8 mouse cellular contexts compared by ENCODE assay signal in the genomic region with DNA sequence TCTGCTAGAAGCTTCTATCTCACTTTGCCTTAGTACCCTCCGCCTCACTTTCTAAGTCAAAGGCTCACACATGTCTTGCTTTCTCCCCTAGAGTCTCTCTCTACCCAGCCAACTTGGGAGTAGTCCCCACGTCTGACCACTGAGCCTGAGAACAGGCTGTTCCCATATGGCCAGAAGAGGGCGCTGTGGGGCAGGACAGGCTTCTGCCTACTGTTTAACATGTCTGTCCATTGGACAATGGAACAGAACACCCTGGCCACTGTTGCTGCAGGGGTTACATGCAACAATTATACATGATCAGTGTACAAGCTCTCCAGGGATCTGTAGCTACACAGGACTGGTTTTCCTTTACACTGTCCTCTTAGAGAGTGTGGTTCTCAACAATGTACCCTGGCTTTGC. TPM values are rescaled to one million over a fixed set of nuclear protein-coding genes. Genes with fewer than 3 reads are reported as not detected.
A peak's percentile ranks its signal among the peaks of the same experiment; 100 is the strongest.
DNase-seq lines count a peak whose midpoint lies in the region; ATAC-seq and TF ChIP-seq lines count a peak whose summit lies in the region.

No protein-coding gene starts in this region.

- H3K27ac ChIP-seq in CH12.LX (ENCODE audit: insufficient read depth, low read depth), result peak overlapping the region; percentile 69
- H3K27ac ChIP-seq in bone marrow, adult 2 months (ENCODE audit: control insufficient read depth, insufficient read depth, low read depth, low read length, poor library complexity), result no peak overlapping the region
- no peak overlapping the region for H3K27ac ChIP-seq in embryonic fibroblast, embryonic 13.5 days (ENCODE audit: insufficient read depth, low read length)
- H3K27ac ChIP-seq in heart, embryonic 15.5 days, result no peak overlapping the region
- no peak overlapping the region for H3K27ac ChIP-seq in liver, embryonic 14.5 days
- no peak overlapping the region for H3K27ac ChIP-seq in thymus, adult 2 months (ENCODE audit: control insufficient read depth, insufficient read depth, low read length)

- no peak for TF ChIP-seq POLR2A in CH12.LX (IDR thresholded peaks at IDR 0.05; ENCODE audit: low read depth, low read length)
- TF ChIP-seq POLR2A in bone marrow, adult 2 months (IDR thresholded peaks at IDR 0.05; ENCODE audit: borderline replicate concordance, control insufficient read depth, low read depth, low read length), result no peak
- no peak for TF ChIP-seq POLR2A in embryonic fibroblast, embryonic 13.5 days (IDR thresholded peaks at IDR 0.05; ENCODE audit: low read depth, low read length)
- no peak for TF ChIP-seq POLR2A in thymus, adult 2 months (IDR thresholded peaks at IDR 0.05; ENCODE audit: control insufficient read depth, extremely low read depth, insufficient read depth, low read length, poor library complexity)

- H3K79me2 ChIP-seq in CH12.LX (replicated peaks; ENCODE audit: control insufficient read depth, extremely low read depth, insufficient read depth, poor library complexity, severe bottlenecking), result no peaks in the 10 kb centered on the region

- dilution Hi-C loops in CH12.LX (cut with MboI; ENCODE audit: extremely low pct_ligation_motif_present, extremely low pct_unique_long_range_greater_than_20kb, low sequenced_read_pairs), result no loop called here

- no peaks in the 10 kb centered on the region for H3K36me3 ChIP-seq in CH12.LX (replicated peaks in 1 of 2; ENCODE audit: control insufficient read depth in 1 of 2, insufficient read depth in 1 of 2, low read length in 1 of 2)
- no peaks in the 10 kb centered on the region for H3K36me3 ChIP-seq in heart, embryonic 15.5 days
- H3K36me3 ChIP-seq in liver, embryonic 14.5 days (replicated peaks; ENCODE audit: control insufficient read depth, insufficient read depth, low read depth), result no peaks in the 10 kb centered on the region
- no peaks in the 10 kb centered on the region for H3K36me3 ChIP-seq in thymus, adult 2 months (ENCODE audit: control insufficient read depth, insufficient read depth, low read length)

- peak; percentile 85 for TF ChIP-seq RAD21 in CH12.LX (IDR thresholded peaks at IDR 0.05; ENCODE audit: low read depth, low read length)

- in situ Hi-C loops in CH12.LX (cut with MboI; ENCODE audit: low pct_ligation_motif_present, low pct_unique_long_range_greater_than_20kb, low sequenced_read_pairs), result loop anchor here (5.0 to 10.0 kb wide), 2 partner anchors 80 to 142 kb away; a partner anchor contains a TSS

- DNase-seq in CH12.LX (ENCODE audit: extremely low read depth), result peak; percentile 72
- peak; percentile 84 to 91 for DNase-seq in kidney, postnatal 25 days
- DNase-seq in liver, embryonic 14.5 days (ENCODE audit: low read depth in 3 of 3, low spot score in 3 of 3), result peak; percentile 40 to 43 (median 40)
- DNase-seq in ovary, postnatal 10 days (ENCODE audit: low spot score), result peak; percentile 71
- peak; percentile 91 for DNase-seq in thymus, adult 2 months

- peaks cover 3 to 15% of the 10 kb centered on the region in 2 experiments; a peak in 3 of 4 replicates for H3K4me1 ChIP-seq in CH12.LX (ENCODE audit: control insufficient read depth in 1 of 2, insufficient read depth in 2 of 2)
- H3K4me1 ChIP-seq in bone marrow, adult 2 months (ENCODE audit: control insufficient read depth, insufficient read depth, low read length), result no peaks in the 10 kb centered on the region
- peaks cover 20% of the 10 kb centered on the region for H3K4me1 ChIP-seq in embryonic fibroblast, embryonic 13.5 days (ENCODE audit: control insufficient read depth, insufficient read depth, low read length)
- peaks cover 10% of the 10 kb centered on the region; the same call in 1 of the 2 replicates for H3K4me1 ChIP-seq in heart, embryonic 15.5 days (replicated peaks)
- 0 out of 4 replicates have a peak, but pooled peaks cover 0 to 2% of the 10 kb centered on the region in 2 experiments for H3K4me1 ChIP-seq in liver, embryonic 14.5 days (replicated peaks; ENCODE audit: control insufficient read depth in 2 of 2, insufficient read depth in 2 of 2, low read length in 1 of 2)
- H3K4me1 ChIP-seq in thymus, adult 2 months (replicated peaks; ENCODE audit: control insufficient read depth, insufficient read depth, low read length), result no peaks in the 10 kb centered on the region

- H3K9ac ChIP-seq in CH12.LX (ENCODE audit: insufficient read depth, low read depth), result no peak overlapping the region
- H3K9ac ChIP-seq in heart, embryonic 15.5 days, result no peak overlapping the region
- no peak overlapping the region for H3K9ac ChIP-seq in liver, embryonic 14.5 days (replicated peaks)

- peaks cover 50% of the 10 kb centered on the region for H3K9me3 ChIP-seq in CH12.LX (replicated peaks; ENCODE audit: low read length)
- H3K9me3 ChIP-seq in heart, embryonic 15.5 days (replicated peaks), result no peaks in the 10 kb centered on the region
- no peaks in the 10 kb centered on the region for H3K9me3 ChIP-seq in liver, embryonic 14.5 days (ENCODE audit: control insufficient read depth, low read length)

- no peaks in the 10 kb centered on the region for H3K27me3 ChIP-seq in CH12.LX (replicated peaks)
- no peaks in the 10 kb centered on the region for H3K27me3 ChIP-seq in heart, embryonic 15.5 days
- no peaks in the 10 kb centered on the region for H3K27me3 ChIP-seq in liver, embryonic 14.5 days (ENCODE audit: control insufficient read depth, insufficient read depth, low read length)
- no peaks in the 10 kb centered on the region for H3K27me3 ChIP-seq in thymus, adult 2 months (ENCODE audit: control insufficient read depth, insufficient read depth, low read length)

- H3K4me3 ChIP-seq in CH12.LX (replicated peaks in 1 of 3; ENCODE audit: low read depth in 2 of 3, low read length in 2 of 3, poor library complexity in 1 of 3), result no peak overlapping the region
- no peak overlapping the region for H3K4me3 ChIP-seq in bone marrow, adult 2 months (replicated peaks; ENCODE audit: control insufficient read depth, low read depth, low read length)
- H3K4me3 ChIP-seq in embryonic fibroblast, embryonic 13.5 days (ENCODE audit: insufficient read depth, low read length), result no peak overlapping the region
- no peak overlapping the region for H3K4me3 ChIP-seq in heart, embryonic 15.5 days
- H3K4me3 ChIP-seq in liver, embryonic 14.5 days (ENCODE audit: insufficient read depth in 1 of 2, low read depth in 2 of 2, low read length in 2 of 2), result no peak overlapping the region
- H3K4me3 ChIP-seq in thymus, adult 2 months (ENCODE audit: control insufficient read depth, insufficient read depth, low read length), result no peak overlapping the region

- peak; percentile 48 to 78 for TF ChIP-seq CTCF in CH12.LX (conservative IDR thresholded peaks at IDR 0.05 in 1 of 2, IDR thresholded peaks at IDR 0.05 in 1 of 2; ENCODE audit: low read depth in 2 of 2, low read length in 2 of 2)
- peak; percentile 97 for TF ChIP-seq CTCF in bone marrow, adult 2 months (IDR thresholded peaks at IDR 0.05; ENCODE audit: control insufficient read depth, insufficient read depth, low read length)
- TF ChIP-seq CTCF in embryonic fibroblast, embryonic 13.5 days (IDR thresholded peaks at IDR 0.05; ENCODE audit: borderline replicate concordance, insufficient read depth, low read length), result peak; percentile 48; the same call in 1 of the 2 replicates
- TF ChIP-seq CTCF in liver, embryonic 14.5 days (IDR thresholded peaks at IDR 0.05; ENCODE audit: low read depth), result peak; percentile 97
- peak; percentile 85; the same call in 1 of the 2 replicates for TF ChIP-seq CTCF in thymus, adult 2 months (IDR thresholded peaks at IDR 0.05; ENCODE audit: borderline replicate concordance, control insufficient read depth, extremely low read depth, insufficient read depth, low read length, poor library complexity)

- 22% methylated on average over 3 of the region's 3 CpGs for WGBS in bone marrow, adult 2 months
- 25% methylated on average over 3 of the region's 3 CpGs for WGBS in heart, embryonic 15.5 days
- WGBS in liver, embryonic 14.5 days (ENCODE audit: insufficient replicate concordance), result 13% methylated on average over 3 of the region's 3 CpGs
- 29% methylated on average over 3 of the region's 3 CpGs for WGBS in thymus, adult 2 months

- ATAC-seq in heart, embryonic 15.5 days (replicated peaks; ENCODE audit: insufficient number of reproducible peaks, insufficient read depth, low FRiP score, low read depth), result 0 out of 2 replicates have a peak, but pooled peaks have one; percentile 53
- ATAC-seq in liver, embryonic 14.5 days (ENCODE audit: insufficient read depth), result no peak

- no peak for TF ChIP-seq EP300 in CH12.LX (IDR thresholded peaks at IDR 0.05; ENCODE audit: low read length)
- TF ChIP-seq EP300 in liver, embryonic 14.5 days (IDR thresholded peaks at IDR 0.05; ENCODE audit: low read depth), result no peak

- no peak overlapping the region for H3K4me2 ChIP-seq in CH12.LX (ENCODE audit: insufficient read depth, low read depth, poor library complexity, severe bottlenecking)
- H3K4me2 ChIP-seq in heart, embryonic 15.5 days, result no peak overlapping the region
- H3K4me2 ChIP-seq in liver, embryonic 14.5 days (ENCODE audit: low read depth), result no peak overlapping the region

TF ChIP-seq in CH12.LX, 34 proteins besides CTCF, POLR2A, EP300 and RAD21 (continues in another document):
- TF ChIP-seq CHD1 (IDR thresholded peaks at IDR 0.05; ENCODE audit: low read depth, low read length) (no peak), SIN3A (IDR thresholded peaks at IDR 0.05; ENCODE audit: low read length) (no peak), PAX5 (IDR thresholded peaks at IDR 0.05; ENCODE audit: low read length) (no peak), MEF2A (IDR thresholded peaks at IDR 0.05; ENCODE audit: borderline replicate concordance, low read depth, low read length) (no peak), IRF4 (IDR thresholded peaks at IDR 0.05; ENCODE audit: low read depth, low read length) (peak; percentile 45; the same call in 1 of the 2 replicates), NELFE (IDR thresholded peaks at IDR 0.05; ENCODE audit: low read depth, low read length) (no peak), KAT2A (IDR thresholded peaks at IDR 0.05; ENCODE audit: insufficient replicate concordance, low read length) (no peak), UBTF (IDR thresholded peaks at IDR 0.05; ENCODE audit: low read depth, low read length) (no peak), ZC3H11A (IDR thresholded peaks at IDR 0.05; ENCODE audit: low read depth, low read length) (peak; percentile 68), MAZ (IDR thresholded peaks at IDR 0.05; ENCODE audit: low read depth, low read length) (no peak)

RNA-seq across cellular contexts. Expression of a gene that starts 52.5 kb away (rescaled TPM):
- total RNA-seq in CH12.LX (2012; rRNA removed) (4.0 and 9.3 TPM in 2 replicates), CH12.LX (2014; rRNA removed) (6.1 and 6.3 TPM in 2 replicates)
- polyA plus RNA-seq in CH12.LX (2012; ENCODE audit: insufficient read length, low read depth), result 9.1 and 11.7 TPM in 2 replicates
- polyA plus RNA-seq in bone marrow, adult 2 months (2011; ENCODE audit: insufficient read depth, insufficient read length, low replicate concordance, missing spikeins), result 0.50 and 2.6 TPM in 2 replicates
- 0.33 TPM in 1 of 2 replicates, not detected in the other for polyA plus RNA-seq in embryonic fibroblast, embryonic 13.5 days (2011; ENCODE audit: insufficient read length, low read depth, missing spikeins)
- 0.21 and 0.25 TPM in 2 replicates for polyA plus RNA-seq in heart, embryonic 15.5 days (2015; fragmentation: Nextera tagmentation; extraction: Ambion mirVana)
- polyA plus RNA-seq in liver, embryonic 14.5 days (2012; rRNA removed), result 0.05 and 0.09 TPM in 2 replicates
- polyA plus RNA-seq in liver, embryonic 14.5 days (2014; fragmentation: Nextera tagmentation; extraction: Ambion mirVana), result not detected in 2 replicates
- 0.04 and 0.10 TPM in 2 replicates for polyA plus RNA-seq in thymus, adult 2 months (2012; rRNA removed)

Comparison
In these comparisons a context has a peak if more than half of its experiments do, and no peak if none do; other contexts are left out.
1. DNase-seq: peak in every context shown above with its lines; median percentile 91 in thymus, adult 2 months; 88 in kidney, postnatal 25 days; 72 in CH12.LX; 71 in ovary, postnatal 10 days; 40 in liver, embryonic 14.5 days.